Comparison of ENCODE assay signal across 14 mouse cellular contexts in the genomic region with DNA sequence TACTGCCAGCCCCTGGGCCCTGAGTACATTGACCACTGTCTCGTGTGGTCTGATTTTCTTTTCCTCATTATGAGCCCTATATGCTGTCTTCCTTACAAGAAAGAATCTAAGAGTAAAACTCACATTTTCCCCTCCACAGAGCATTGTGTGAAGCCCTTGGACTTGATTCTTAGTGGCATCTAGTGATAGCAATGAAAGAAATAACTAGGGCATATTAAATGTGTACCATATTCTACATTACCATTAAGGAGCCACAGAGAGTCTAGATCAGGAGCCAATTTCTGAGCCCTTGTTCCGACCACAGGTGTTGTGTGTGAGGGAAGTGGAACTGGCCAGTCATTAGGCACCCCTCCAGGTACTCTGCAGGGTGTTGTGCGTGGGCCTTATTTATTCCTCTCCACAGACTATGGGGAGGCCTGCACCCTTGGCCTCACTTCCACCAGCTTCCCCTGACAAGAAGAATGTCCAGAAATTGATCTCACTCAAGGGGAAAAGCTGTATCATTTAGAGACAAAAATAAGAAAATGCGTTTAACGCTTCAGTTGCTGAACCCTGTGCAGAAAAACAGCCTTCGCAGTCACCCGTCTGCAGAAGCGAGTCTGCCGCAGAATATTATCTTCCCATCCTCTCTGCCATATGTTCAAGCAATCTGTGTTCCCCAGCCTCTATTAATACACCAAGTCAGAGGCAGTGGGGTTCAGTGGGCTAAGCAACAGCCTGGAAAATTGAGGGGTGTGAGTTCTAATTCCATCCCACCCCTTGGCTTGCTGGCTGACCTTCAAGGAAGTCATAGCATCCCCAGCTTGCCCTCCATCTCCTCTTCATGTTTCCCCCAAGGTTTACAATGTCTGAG.
DNase-seq lines count a peak whose midpoint lies in the region; ATAC-seq lines count a peak whose summit lies in the region.
"Had no signal": no experiment of that assay in that cellular context is flagged by ENCODE, and none has a peak within 500 bp of the region (broad histone marks: within the 10 kb centered on the region; RNA-seq: fewer than 3 reads in every experiment).

No protein-coding gene starts in this region.

- peak; percentile 80 for ATAC-seq in forebrain, embryonic 16.5 days
- ATAC-seq in kidney, embryonic 15.5 days (replicated peaks; ENCODE audit: low FRiP score), result no peak
- ATAC-seq: midbrain, embryonic 15.5 days had no signal

- 71% methylated on average over 9 of the region's 9 CpGs for WGBS in forebrain, embryonic 16.5 days
- 84% methylated on average over 9 of the region's 9 CpGs for WGBS in kidney, embryonic 15.5 days

- no peak overlapping the region for H3K4me2 ChIP-seq in forebrain, embryonic 16.5 days (ENCODE audit: low read length)
- H3K4me2 ChIP-seq in kidney, embryonic 15.5 days, result no peak overlapping the region
- H3K4me2 ChIP-seq: heart, embryonic 15.5 days; limb, embryonic 15.5 days; lung, embryonic 14.5 days; midbrain, embryonic 15.5 days; neural tube, embryonic 12.5 days had no signal

- H3K4me1 ChIP-seq in forebrain, embryonic 16.5 days (replicated peaks; ENCODE audit: control insufficient read depth, insufficient read depth, low read length), result peaks cover 6% of the 10 kb centered on the region; the same call in 1 of the 2 replicates
- no peaks in the 10 kb centered on the region for H3K4me1 ChIP-seq in kidney, embryonic 15.5 days
- H3K4me1 ChIP-seq: heart, embryonic 15.5 days; limb, embryonic 15.5 days; neural tube, embryonic 12.5 days had no signal

- H3K9me3 ChIP-seq in forebrain, embryonic 16.5 days (ENCODE audit: control insufficient read depth, low read length), result no peaks in the 10 kb centered on the region
- H3K9me3 ChIP-seq in kidney, embryonic 15.5 days (replicated peaks), result no peaks in the 10 kb centered on the region
- H3K9me3 ChIP-seq: heart, embryonic 15.5 days; limb, embryonic 15.5 days; midbrain, embryonic 15.5 days; neural tube, embryonic 12.5 days had no signal

- no peak overlapping the region for H3K4me3 ChIP-seq in forebrain, embryonic 16.5 days (replicated peaks; ENCODE audit: low read length)
- H3K4me3 ChIP-seq in kidney, embryonic 15.5 days (replicated peaks), result no peak overlapping the region
- H3K4me3 ChIP-seq: heart, embryonic 15.5 days; limb, embryonic 15.5 days; midbrain, embryonic 15.5 days; neural tube, embryonic 12.5 days had no signal

- no peaks in the 10 kb centered on the region for H3K36me3 ChIP-seq in forebrain, embryonic 16.5 days (ENCODE audit: control insufficient read depth, insufficient read depth)
- no peaks in the 10 kb centered on the region for H3K36me3 ChIP-seq in kidney, embryonic 15.5 days
- H3K36me3 ChIP-seq: heart, embryonic 15.5 days; limb, embryonic 15.5 days; midbrain, embryonic 15.5 days; neural tube, embryonic 12.5 days had no signal

- H3K27ac ChIP-seq in forebrain, embryonic 16.5 days (ENCODE audit: low read length), result no peak overlapping the region
- no peak overlapping the region for H3K27ac ChIP-seq in kidney, embryonic 15.5 days
- H3K27ac ChIP-seq: heart, embryonic 15.5 days; kidney, postnatal 0 days; limb, embryonic 15.5 days; midbrain, embryonic 15.5 days; neural tube, embryonic 12.5 days had no signal

- intact Hi-C loops in heart, postnatal 36 days (cut with DNase I), result no loop called here

- DNase-seq in heart, adult 11 months, result peak; percentile 43
- DNase-seq in heart, postnatal 36 days, result no peak
- peak; percentile 1 for DNase-seq in A20 (ENCODE audit: low read depth, low spot score)
- DNase-seq in cerebellum, adult 11-12 months, result peak; percentile 97
- DNase-seq in thymus, postnatal 25 days, result no peak
- DNase-seq in urinary bladder, postnatal 10 days (ENCODE audit: low spot score), result no peak
- DNase-seq: lung, embryonic 14.5 days had no signal

- H3K9ac ChIP-seq in forebrain, embryonic 16.5 days (replicated peaks; ENCODE audit: low read depth, low read length), result no peak overlapping the region
- H3K9ac ChIP-seq in kidney, embryonic 15.5 days, result no peak overlapping the region
- H3K9ac ChIP-seq: heart, embryonic 15.5 days; limb, embryonic 15.5 days; lung, embryonic 14.5 days; midbrain, embryonic 15.5 days; neural tube, embryonic 12.5 days had no signal

- H3K27me3 ChIP-seq in forebrain, embryonic 16.5 days (replicated peaks; ENCODE audit: control insufficient read depth, insufficient read depth, low read length), result no peaks in the 10 kb centered on the region
- no peaks in the 10 kb centered on the region for H3K27me3 ChIP-seq in kidney, embryonic 15.5 days
- H3K27me3 ChIP-seq: heart, embryonic 15.5 days; limb, embryonic 15.5 days; midbrain, embryonic 15.5 days; neural tube, embryonic 12.5 days had no signal

Comparison
In these comparisons a context has a peak if more than half of its experiments do, and no peak if none do; other contexts are left out.
1. DNase-seq: peak in heart, adult 11 months (single experiment), A20 (single experiment) and cerebellum, adult 11-12 months (single experiment); none in heart, postnatal 36 days (0 of 2), thymus, postnatal 25 days (single experiment) and urinary bladder, postnatal 10 days (single experiment).